Mouse (Mus musculus): ENCODE measurements at regions not wholly inside any gene's neighbourhood (a gene's known extent, or its start where the extent isn't known, plus 50 kb on each side); places are given as distances from the start of the nearest gene placed in this dataset.

DNA sequence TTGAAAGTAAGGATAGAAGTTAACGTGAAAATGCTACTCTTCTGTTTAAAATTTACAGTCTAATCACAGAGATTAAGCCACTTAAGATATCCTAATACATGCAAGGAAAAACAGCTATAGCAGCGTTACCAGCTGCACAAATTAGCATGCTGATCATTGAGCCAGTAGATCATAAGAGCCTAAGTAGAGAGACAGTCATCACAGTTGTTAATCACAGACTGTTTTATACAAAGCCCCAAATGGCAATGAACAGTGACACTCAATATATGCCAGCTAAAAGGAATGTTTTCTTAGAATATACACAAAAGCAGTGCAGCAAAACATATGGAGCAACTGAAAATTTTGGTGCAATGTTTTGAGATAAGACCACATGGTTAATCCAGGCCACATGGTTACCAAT, 64.7 kb upstream of the Ppp1r3a start:
- DNase-seq (ENCODE audit: inconsistent age in 2 of 2, low spot score in 1 of 2) = no peak

DNA sequence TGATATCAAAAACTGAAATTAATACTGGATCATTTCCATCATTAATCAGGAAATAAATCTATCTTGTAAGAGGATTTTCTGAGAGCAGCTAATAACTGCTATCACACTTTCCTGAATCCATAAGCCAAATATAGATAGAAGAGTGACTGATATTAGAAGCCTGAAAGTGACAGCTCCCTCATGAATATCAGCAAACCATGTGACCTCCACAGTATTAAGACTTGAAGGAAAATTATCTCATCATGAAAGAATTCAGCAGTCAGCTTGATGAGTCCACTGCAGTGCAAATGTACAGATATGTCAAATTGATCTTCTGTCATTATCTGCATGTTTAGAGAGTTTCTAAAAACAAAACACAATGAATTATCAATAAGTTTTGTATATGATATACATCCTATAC, 69.7 kb upstream of the Ppp1r3a start:
- no peak for DNase-seq (ENCODE audit: inconsistent age in 2 of 2, low spot score in 1 of 2)

DNA sequence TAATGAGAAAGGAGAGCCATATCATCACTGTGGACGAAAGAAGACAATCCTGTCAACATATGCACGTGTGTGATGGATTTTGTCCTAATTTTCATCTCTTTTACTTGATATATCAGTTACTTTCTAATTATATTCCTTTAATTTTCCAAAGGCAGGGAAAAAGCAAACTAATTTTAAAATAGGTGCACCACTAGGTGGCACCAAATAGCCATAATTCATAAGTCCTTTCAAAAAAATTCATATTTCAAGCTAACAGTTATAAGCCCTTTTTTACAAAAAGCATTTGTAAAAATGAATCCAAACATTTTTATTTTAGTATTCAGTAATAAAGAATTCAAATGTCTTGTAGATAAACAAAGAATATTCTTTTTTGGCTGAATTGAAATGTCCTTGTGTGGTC, 62.2 kb upstream of the Foxp2 start:
- DNase-seq (ENCODE audit: inconsistent age in 2 of 2, low spot score in 1 of 2) = peak in 1 of 2 experiments; percentile 41
